Mouse (Mus musculus): ENCODE measurements around the gene Fkbpl.

Gene Fkbpl

DNA sequence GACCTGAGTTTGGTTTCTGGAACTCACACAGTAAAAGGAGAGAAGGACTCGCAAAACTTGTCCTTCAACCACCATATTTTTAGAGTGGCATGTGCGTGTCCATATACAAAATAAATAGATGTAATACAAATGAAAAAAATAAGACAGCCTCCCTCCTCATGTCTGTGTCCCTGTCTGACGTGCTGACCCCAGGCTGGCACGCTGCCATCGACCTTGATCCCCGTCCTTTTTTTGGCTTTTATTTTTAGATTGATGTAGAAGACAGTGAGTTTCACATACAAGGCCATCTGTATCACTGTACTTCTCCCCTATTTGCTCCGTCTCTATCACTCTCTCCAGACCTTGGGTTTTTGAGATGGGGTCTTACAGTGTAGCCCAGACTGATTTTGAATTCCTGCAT lies 19.9 kb downstream of the Fkbpl start:
- no peak for DNase-seq (ENCODE audit: low spot score)

- no peak for DNase-seq (ENCODE audit: low spot score)
These were observed 25.7 kb downstream of the Fkbpl start, which contains the start of gene Tnxb for GRCm38 (mm10) chr17:34670235-34670634. Gene Tnxb (plus strand): TSS chr17:34670535.

- no peak for DNase-seq (ENCODE audit: low spot score)
These were observed 26.8 kb downstream of the Fkbpl start for GRCm38 (mm10) chr17:34671151-34672066.

DNA sequence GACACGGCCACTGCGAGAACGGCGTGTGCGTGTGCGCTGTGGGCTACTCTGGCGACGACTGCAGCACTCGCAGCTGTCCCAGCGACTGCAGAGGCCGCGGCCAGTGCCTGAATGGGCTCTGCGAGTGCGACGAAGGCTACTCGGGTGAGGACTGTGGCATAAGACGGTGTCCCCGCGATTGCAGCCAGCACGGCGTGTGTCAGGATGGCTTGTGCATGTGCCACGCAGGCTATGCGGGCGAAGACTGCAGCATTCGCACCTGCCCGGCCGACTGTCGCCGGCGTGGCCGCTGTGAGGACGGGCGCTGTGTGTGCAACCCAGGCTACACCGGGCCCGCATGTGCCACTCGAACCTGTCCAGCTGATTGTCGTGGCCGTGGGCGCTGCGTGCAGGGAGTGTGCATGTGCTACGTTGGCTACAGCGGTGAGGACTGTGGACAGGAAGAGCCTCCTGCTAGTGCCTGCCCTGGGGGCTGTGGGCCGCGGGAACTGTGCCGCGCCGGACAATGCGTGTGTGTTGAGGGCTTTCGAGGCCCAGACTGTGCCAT lies 27.8 kb downstream of the Fkbpl start:
- DNase-seq (ENCODE audit: low spot score): no peak

DNA sequence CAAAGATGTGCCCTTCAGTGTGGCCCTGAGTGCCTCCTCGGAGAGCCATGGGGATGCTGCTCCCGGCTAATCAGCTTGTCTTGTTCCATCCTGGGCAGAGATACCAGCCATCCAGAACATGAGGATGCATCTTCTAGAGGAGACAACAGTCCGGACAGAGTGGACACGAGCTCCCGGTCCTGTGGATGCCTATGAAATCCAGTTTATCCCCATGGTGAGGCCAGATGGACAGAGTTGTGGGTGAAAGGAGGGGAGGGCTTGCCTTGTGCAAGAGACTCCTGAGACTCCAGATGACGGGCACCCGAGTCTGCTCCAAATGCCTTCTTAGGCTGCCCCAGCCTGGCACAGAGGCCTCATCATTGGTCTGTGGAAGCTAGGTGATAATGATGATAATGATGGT lies 28.6 kb downstream of the Fkbpl start:
- DNase-seq (ENCODE audit: low spot score): no peak

DNA sequence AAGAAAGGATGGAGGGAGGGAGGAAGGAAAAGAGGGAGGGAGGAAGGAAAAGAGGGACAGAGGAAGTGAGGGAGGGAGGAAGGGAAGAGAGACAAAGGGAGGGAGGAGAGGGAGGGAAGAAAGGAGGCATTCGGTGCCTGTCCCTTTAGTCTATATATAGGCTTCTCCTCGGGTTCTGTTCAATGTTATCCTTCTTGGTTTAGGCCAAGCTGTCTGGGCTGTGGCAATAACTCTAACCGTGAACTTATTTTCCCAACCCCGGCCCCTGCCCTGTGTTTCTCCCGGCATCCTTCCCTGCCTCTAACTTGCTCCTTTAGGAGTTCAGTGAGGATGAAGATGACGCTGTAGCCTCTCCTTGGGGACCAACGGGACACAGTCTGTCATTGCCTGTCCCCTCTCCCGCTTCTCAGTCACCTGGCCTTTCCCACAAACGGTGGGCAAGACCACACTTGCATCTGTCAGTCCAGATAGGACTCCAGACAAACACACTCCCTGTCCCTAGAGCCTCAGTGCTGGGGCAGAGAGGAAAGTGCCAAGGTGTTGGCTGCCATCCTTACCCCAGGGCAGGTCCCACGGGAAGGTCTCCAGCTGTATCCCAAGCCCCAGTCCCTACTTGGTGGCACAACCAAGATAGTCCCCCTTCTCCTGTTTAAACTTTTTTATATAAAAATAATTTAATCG lies 30.1 kb downstream of the Fkbpl start:
- DNase-seq (ENCODE audit: low spot score): no peak

DNA sequence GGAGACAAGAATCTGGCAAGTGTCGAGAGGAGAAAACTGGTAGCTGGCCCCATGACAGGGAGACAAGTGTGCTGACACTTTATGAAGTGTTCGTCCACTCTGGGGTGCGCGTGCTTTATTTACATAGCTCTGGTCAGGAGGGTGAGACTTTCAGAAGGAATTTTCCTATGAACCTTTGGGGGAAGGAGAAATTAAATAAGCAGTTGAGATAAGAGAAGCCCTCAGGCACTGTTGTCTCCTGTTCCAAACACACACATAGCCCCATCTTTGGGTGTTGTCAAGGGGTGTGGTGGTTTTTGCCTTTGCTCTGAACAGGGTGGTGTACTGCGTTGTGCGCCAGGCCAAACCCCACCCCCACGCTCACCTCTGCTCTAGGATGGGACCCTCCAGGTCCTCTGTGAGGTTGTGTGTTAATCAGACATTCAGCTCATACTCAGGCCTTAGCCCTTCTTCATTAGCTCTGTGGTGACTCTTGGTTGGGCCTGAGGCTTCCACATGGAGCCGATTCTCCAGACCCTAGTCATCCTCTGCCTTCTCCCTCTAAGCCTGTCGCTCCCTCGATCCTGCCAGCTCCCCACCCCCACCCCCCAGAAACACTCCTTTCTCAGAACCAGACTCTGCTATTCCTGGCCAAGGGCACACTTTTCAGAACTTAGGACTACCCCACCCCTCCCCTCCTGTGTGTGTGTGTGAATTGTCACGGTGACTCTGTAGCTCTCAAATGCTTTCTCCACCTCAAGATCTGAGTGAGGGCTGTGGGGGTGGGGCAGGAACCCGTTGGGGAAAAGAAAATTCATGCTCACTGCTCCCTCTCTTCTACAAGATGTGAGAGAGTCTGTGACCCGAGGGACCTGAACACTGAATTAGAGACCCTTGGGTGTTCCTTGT lies 30.9 kb downstream of the Fkbpl start:
- DNase-seq (ENCODE audit: low spot score): no peak

DNA sequence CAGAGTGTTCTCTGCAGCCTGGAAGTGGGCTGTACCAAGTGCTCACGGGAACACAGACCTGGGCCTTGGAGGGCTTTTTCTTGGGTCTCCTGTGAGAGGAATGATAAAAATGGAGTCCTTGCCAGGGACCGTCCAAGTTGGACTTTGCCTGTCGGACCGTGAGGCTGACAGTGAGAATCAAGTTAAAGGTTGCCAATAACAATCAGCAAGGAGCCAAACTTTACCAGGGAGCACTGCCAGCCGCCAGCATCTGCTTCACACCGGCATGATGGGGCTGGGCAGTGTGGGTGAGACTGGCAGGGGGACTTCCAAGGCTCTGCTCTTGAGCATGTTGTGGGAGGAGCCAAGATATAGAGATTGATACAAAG lies 31.5 kb downstream of the Fkbpl start:
- no peak for DNase-seq (ENCODE audit: low spot score)

- no peak for DNase-seq (ENCODE audit: low spot score)
These were observed 32.1 kb downstream of the Fkbpl start for GRCm38 (mm10) chr17:34676671-34677070.

DNA sequence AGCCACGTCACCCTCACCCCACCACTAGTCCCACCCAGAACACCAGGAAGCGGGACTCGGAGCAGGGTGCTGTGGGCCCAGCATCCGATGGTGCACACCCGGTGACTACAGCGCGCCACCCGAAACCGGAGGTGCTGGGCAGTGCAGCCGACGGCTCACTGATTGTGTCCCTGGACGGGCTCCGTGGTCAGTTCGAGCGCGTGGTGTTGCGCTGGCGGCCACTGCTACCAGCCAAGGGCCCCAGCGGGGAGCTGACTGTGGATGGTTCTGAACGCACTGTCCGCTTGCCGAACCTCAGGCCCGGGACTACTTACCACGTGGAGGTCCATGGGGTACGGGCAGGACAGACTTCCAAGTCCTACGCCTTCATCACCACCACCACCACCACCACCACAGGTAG lies 35.6 kb downstream of the Fkbpl start:
- DNase-seq (ENCODE audit: low spot score): no peak

GRCm38 (mm10) chr17:34680621-34681020 lies 36.1 kb downstream of the Fkbpl start:
- no peak for DNase-seq (ENCODE audit: low spot score)

- DNase-seq (ENCODE audit: low spot score): no peak
These were observed 36.6 kb downstream of the Fkbpl start for GRCm38 (mm10) chr17:34681132-34681571.

DNA sequence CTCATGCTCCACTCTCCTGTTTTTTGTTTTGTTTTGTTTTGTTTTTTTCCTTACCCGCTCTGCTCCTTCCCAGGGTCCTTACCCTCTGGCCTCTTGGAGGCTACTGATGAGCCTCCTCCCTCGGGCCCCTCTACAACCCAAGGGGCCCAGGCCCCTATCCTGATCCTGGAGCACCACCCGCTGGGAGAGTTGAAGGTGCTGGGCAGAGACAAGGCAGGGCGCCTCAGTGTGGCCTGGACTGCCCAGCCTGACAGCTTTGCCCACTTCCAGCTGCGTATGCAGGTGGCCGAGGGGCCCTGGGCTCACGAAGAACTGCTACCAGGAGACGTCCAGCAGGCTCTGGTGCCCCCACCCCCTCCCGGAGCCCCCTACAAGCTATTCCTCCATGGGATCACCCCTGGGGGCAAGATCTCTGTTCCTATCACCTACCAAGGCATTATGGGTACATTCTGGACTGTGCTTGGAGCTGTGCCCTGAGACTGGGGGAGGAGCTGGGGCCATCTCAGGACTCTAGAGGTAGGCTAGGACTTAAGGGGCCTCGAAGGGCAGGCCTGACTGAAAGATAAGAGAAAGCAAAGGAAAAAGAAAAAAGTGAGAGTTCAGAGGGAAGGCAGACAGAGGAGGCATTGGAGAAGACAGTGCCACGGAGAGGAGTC lies 37.4 kb downstream of the Fkbpl start:
- no peak for DNase-seq (ENCODE audit: low spot score)

DNA sequence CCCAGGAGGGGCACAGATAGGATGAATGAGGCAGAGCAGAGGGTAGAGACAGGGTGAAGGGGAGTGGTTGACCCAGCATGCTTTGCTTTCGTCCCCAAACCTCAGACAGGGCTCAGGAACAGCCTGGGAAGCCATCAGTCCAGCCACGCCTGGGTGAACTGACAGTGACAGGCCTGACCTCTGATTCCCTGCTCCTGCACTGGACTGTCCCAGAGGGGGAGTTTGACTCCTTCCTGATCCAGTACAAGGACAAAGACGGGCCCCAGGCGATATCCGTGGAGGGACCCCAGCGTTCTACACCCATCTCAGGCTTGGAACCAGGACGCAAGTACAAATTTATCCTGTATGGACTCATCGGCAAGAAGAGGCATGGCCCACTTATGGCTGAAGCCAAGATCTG lies 38.6 kb downstream of the Fkbpl start:
- DNase-seq (ENCODE audit: low spot score): no peak

- DNase-seq (ENCODE audit: low spot score): no peak
These were observed 39.2 kb downstream of the Fkbpl start for GRCm38 (mm10) chr17:34683686-34684220.

- DNase-seq (ENCODE audit: low spot score): no peak
These were observed 39.8 kb downstream of the Fkbpl start for GRCm38 (mm10) chr17:34684253-34684893.

DNA sequence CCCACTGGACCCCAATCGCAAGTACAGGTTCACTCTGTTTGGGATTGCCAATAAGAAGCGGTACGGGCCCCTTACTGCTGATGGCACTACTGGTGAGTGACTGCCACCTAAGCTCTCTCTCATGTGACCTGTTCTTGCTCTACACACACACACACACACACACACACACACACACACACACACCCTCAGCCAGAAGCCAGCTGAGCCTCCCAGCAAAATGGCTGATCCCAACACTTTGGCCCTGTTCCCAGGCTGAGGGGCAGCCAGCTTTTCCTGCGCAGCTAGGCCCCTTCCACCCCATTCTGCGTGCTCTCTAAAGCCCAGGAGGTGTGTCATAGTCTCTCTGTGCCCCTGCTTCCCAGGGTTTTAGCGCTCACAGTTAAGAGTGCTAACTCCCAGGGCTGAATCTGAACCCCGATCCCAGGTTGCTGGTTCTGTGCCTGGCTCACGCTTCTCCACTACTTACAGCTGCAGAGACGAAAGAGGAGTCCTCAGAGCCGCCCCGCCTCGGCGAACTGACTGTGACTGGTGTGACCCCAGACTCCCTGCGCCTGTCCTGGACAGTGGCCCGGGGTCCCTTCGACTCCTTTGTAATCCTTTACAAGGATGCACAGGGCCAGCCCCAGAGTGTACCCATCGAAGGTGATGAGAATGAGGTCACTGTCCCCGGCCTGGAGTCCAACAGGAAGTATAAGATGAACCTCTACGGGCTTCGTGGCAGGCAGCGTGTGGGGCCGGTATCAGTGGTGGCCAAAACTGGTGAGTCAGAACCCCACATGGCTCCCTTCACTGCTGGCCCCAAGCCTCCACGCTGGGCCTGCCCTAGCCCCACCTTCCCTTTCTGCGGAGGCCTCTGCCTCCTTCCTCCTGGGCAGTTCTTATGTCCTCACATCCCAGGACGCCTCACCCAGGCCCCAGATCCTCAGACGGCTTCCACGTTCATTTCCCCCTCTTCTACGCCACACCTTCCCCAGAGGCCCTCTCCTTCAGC lies 40.9 kb downstream of the Fkbpl start:
- no peak for DNase-seq (ENCODE audit: low spot score)

- no peak for DNase-seq (ENCODE audit: low spot score)
These were observed 44.3 kb downstream of the Fkbpl start for GRCm38 (mm10) chr17:34688889-34689288.

- DNase-seq (ENCODE audit: low spot score): no peak
These were observed 45.9 kb downstream of the Fkbpl start for GRCm38 (mm10) chr17:34690458-34690857.

All from left cerebral cortex, adult 11 months (tissue).